Mouse (Mus musculus) right cerebral cortex, postnatal 25 days (tissue): Measurements from ENCODE around the gene Olfr1132.
"Not testable (repeated sequence)": the region's sequence is repeated elsewhere in the genome, so short reads cannot be mapped to it uniquely, and the experiment has no call there.

Source experiments
- DNase-seq: peaks from one replicate; pipeline ENCODE4 v3.0.0; 2022

Olfr1132 gene

GRCm38 (mm10) chr2:87637435-87637834 lies at the start of gene Olfr1132:
TSS of gene Olfr1132 (minus strand) at chr2:87637535.
- no peak for DNase-seq

GRCm38 (mm10) chr2:87673564-87673963 lies 36.2 kb upstream of the Olfr1132 start, which contains the start of gene Olfr1135:
TSS of gene Olfr1135 (minus strand) at chr2:87673664.
- DNase-seq: no peak

GRCm38 (mm10) chr2:87658360-87658759 lies 21.0 kb upstream of the Olfr1132 start, which contains the start of gene Olfr1134:
TSS of gene Olfr1134 (minus strand) at chr2:87658460.
- no peak for DNase-seq

- DNase-seq: no peak
Observed at GRCm38 (mm10) chr2:87647274-87647673, 9.9 kb upstream of the Olfr1132 start, which contains the start of gene Olfr1133. TSS of gene Olfr1133 (minus strand) at chr2:87647374.

GRCm38 (mm10) chr2:87642441-87642840 lies 5.1 kb upstream of the Olfr1132 start:
- DNase-seq: no peak

- DNase-seq: no peak
Observed at GRCm38 (mm10) chr2:87626804-87627203, 10.5 kb downstream of the Olfr1132 start, which contains the start of gene Olfr1131. TSS of gene Olfr1131 (plus strand) at chr2:87627104.

- DNase-seq: not testable (repeated sequence)
Observed at GRCm38 (mm10) chr2:87605912-87606311, 31.4 kb downstream of the Olfr1132 start, which contains the start of gene Olfr1130. TSS of gene Olfr1130 (plus strand) at chr2:87606212.
